Mouse (Mus musculus) hindbrain, embryonic 16.5 days (tissue): ENCODE measurements around the gene Kank3. TPM values are rescaled to one million over a fixed set of nuclear protein-coding genes. Genes with fewer than 3 reads are reported as not detected.
A peak's percentile ranks its signal among the peaks of the same experiment; 100 is the strongest.

Experiments used
- ATAC-seq: fragments of 200-750 bp; cut with Nextera tagmentation; 2 replicates; pipeline ENCODE4 v1.8.0; 2017; ENCODE audit warnings: moderate TSS enrichment, moderate library complexity
- H3K27ac ChIP-seq: fragments of 300-500 bp; sonication (generic); 2 replicates; pipeline ENCODE4 v1.5.1; 2014; ENCODE audit warnings: low read depth, mild to moderate bottlenecking, control low read depth, low read length, moderate library complexity
- H3K27me3 ChIP-seq: fragments of 300-500 bp; sonication (generic); replicated peaks from 2 replicates; pipeline ENCODE4 v1.6.1; 2014; ENCODE audit warnings: low read length; ENCODE audit not compliant: control insufficient read depth, insufficient read depth
- H3K36me3 ChIP-seq: fragments of 300-500 bp; sonication (generic); 2 replicates; pipeline ENCODE4 v1.6.1; 2014; ENCODE audit warnings: mild to moderate bottlenecking, low read length, moderate library complexity, mixed read lengths; ENCODE audit not compliant: control insufficient read depth, insufficient read depth
- H3K4me1 ChIP-seq: fragments of 300-500 bp; sonication (generic); 2 replicates; pipeline ENCODE4 v1.6.1; 2014; ENCODE audit warnings: low read depth, low read length; ENCODE audit not compliant: control insufficient read depth, insufficient read depth
- H3K4me2 ChIP-seq: fragments of 300-500 bp; sonication (generic); 2 replicates; pipeline ENCODE4 v1.6.1; 2014; ENCODE audit warnings: mild to moderate bottlenecking, low read length, control low read depth, moderate library complexity
- H3K4me3 ChIP-seq: fragments of 300-500 bp; sonication (generic); 2 replicates; pipeline ENCODE4 v1.5.1; 2014; ENCODE audit warnings: mild to moderate bottlenecking, low read length, control low read depth, moderate library complexity
- H3K9ac ChIP-seq: fragments of 300-500 bp; sonication (generic); 2 replicates; pipeline ENCODE4 v1.6.1; 2014; ENCODE audit warnings: low read depth, mild to moderate bottlenecking, control low read depth, low read length, moderate library complexity
- H3K9me3 ChIP-seq: fragments of 300-500 bp; sonication (generic); 2 replicates; pipeline ENCODE4 v1.6.1; 2014; ENCODE audit warnings: mild to moderate bottlenecking, low read length, moderate library complexity; ENCODE audit not compliant: control insufficient read depth
- WGBS: fragments of 180-500 bp; shearing (Covaris S2); extraction: QIAGEN DNeasy Blood & Tissue Kit; methylation state at CpG from one replicate; pipeline ENCODE4 v1.1.7; 2014; 5-methylcytosine and 5-hydroxymethylcytosine counted together
- polyA plus RNA-seq: library from polyadenylated mRNA; unstranded; fragments of >200 nt; fragmentation: Nextera tagmentation; extraction: Ambion mirVana; gene quantifications from 2 replicates; pipeline ENCODE4 v1.2.1, GENCODE M21; 2015

The Kank3 gene
- 45.8 and 46.6 TPM in 2 replicates for polyA plus RNA-seq

DNA sequence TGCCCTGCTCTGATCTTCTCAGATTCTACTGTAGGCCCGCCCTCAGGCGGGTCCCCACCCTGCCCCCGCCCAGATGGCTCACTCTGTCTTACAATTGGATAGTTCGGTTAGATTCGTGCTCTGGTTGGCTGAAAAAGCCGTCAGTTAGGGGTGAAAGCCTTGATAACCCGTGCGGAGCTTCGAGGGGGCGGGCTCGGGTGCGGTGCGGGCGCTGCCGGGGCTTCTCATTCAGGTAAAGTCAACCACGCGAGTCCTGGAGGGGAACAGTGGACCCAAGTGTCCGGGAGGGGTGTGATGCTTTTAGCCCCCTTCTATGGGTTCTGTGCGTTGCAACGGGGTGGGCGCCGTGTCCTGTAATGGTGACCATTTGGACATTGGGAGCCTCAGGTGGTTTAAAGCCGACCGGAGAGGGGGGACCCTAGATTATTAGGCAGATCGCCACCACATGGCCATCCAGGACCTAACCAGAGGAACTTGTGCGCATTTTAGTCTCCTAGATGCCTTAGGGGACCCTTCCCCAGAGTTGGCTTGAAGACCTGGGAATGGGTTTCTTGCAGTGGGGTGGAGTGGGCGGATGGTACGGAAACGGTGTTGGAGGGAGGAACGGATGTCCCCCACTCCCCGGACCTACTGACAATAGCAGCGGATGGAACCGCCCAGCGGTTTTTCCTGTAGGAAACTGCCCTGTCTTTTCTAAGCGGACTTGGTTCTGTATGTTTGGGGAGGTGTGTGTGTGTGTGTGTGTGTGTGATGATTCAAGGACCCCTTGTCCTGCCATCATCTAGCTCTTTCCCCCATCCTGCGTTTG, at the start of gene Kank3:
Gene Kank3 (plus strand): TSS at position 186 of the 808 bp plus-strand sequence.
- peak; percentile 99 for ATAC-seq
- peak within 1 kb of the TSS; percentile 52 for H3K4me3 ChIP-seq
- H3K9ac ChIP-seq = peak within 1 kb of the TSS; percentile 68
- 2% methylated on average over 35 of the region's 36 CpGs for WGBS
- H3K27me3 ChIP-seq = no peaks in the 10 kb centered on the region; the same call in 1 of the 2 replicates
- H3K27ac ChIP-seq = no peak within 1 kb of the TSS
- no peaks in the 10 kb centered on the region for H3K36me3 ChIP-seq
- peak within 1 kb of the TSS; percentile 91 for H3K4me2 ChIP-seq
- H3K4me1 ChIP-seq = peaks cover 7% of the 10 kb centered on the region; the same call in 1 of the 2 replicates
- H3K9me3 ChIP-seq = no peaks in the 10 kb centered on the region

DNA sequence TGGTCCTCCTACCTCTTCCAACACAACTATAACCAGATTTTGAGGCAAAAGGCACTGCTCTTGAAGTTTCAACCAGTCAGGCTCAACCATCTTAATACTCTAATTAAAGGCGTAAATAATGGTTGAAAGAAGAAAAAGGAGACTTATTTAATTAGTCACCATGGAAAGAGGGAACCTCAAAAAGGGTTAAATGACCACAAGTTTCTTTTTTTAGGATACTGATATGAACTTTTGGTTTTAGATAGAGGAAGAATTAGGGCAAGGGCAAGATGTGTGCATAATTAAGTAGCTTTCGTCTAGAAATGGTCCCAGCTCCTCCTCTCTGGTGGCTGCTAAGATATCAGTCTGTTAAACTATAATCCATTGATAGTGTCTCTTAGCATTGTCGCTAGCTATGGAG, 43.9 kb upstream of the Kank3 start:
- H3K4me2 ChIP-seq = no peak overlapping the region
- H3K4me3 ChIP-seq = no peak overlapping the region
- ATAC-seq = no peak
- no peak overlapping the region for H3K9ac ChIP-seq
- 83% methylated on average over 3 of the region's 3 CpGs for WGBS
- H3K9me3 ChIP-seq = no peaks in the 10 kb centered on the region
- no peak overlapping the region for H3K27ac ChIP-seq
- no peaks in the 10 kb centered on the region; the same call in 1 of the 2 replicates for H3K27me3 ChIP-seq
- H3K36me3 ChIP-seq = no peaks in the 10 kb centered on the region
- H3K4me1 ChIP-seq = no peaks in the 10 kb centered on the region

DNA sequence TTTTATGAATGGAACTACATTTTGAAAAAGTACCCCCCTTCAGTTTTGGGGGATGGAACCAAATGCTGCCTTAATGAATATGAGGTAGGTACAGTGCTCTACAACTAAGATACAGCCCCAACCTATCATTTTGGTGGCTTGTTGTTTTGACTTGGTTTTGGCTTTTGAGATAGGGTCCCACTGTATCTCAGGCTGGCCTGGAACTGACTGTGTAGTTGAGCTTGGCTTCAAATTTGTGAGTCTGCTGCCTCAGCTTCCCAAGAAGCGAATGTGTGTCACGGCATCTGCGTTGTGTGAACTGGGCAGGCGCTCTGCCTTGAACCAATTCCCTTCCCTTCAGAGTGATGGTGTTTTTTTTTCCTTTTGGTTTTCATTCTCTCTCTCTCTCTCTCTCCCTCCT, 38.7 kb upstream of the Kank3 start:
- no peak overlapping the region for H3K4me3 ChIP-seq
- no peak for ATAC-seq
- H3K4me2 ChIP-seq = no peak overlapping the region
- 91% methylated on average over 4 of the region's 4 CpGs for WGBS
- no peaks in the 10 kb centered on the region for H3K9me3 ChIP-seq
- H3K36me3 ChIP-seq = no peaks in the 10 kb centered on the region
- no peak overlapping the region for H3K9ac ChIP-seq
- no peaks in the 10 kb centered on the region for H3K4me1 ChIP-seq
- H3K27ac ChIP-seq = no peak overlapping the region
- H3K27me3 ChIP-seq = no peaks in the 10 kb centered on the region

DNA sequence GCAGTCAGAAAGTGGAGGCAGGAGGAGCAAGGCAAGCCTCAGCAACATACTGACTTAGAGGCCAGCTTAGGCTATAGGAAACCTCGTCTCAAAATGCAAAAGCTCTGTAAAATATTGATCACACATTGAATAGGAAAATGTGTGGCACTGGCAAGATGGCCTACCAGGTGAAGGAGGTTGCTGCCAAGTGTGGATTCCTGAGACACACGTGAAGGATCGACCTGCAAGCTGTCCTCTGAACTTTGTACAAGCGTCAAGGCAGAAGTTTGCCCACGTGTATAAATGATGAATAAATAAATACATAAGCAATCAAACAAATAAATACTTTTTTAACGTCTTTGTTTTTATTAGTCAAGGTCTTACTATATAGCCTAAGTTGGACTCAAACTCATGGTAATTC, 36.9 kb upstream of the Kank3 start:
- H3K4me1 ChIP-seq = 0 out of 2 replicates have a peak, but pooled peaks cover 2% of the 10 kb centered on the region
- no peak for ATAC-seq
- H3K27me3 ChIP-seq = no peaks in the 10 kb centered on the region
- no peak overlapping the region for H3K27ac ChIP-seq
- H3K4me3 ChIP-seq = no peak overlapping the region
- WGBS = 86% methylated on average over 6 of the region's 6 CpGs
- H3K9ac ChIP-seq = no peak overlapping the region
- no peaks in the 10 kb centered on the region for H3K9me3 ChIP-seq
- no peaks in the 10 kb centered on the region for H3K36me3 ChIP-seq
- no peak overlapping the region for H3K4me2 ChIP-seq

DNA sequence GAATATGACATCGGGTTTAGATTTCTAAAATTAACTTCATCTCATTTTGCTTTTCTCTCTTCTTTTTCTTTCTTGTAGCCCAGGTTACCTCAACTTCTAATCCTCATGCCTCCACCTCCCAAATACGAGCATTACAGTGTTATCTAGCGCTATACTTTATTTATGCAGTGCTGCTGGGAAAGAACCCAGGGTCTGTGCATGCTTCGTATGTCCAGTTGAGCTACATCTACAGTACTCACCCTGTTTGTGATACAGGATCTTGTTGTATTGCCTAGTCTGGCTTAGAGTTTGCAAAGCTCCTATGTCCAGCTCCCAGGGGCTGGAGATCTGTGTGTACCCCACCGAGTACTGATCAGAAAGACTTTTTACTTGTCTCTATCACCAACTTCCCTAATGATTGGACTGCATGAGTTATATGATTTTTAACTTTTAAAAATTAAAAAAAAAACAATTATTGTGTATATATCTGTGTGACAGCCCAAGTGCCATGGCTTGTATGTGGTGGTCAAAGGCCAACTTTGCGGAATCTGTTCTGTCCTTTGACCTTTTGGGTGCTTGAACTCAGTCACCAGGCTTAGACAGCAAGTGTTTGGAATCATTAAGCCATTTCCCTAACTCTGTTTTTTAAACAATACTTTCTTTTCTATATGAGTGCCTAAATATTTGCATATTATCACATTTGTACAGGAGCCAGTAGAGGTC, 36.3 kb upstream of the Kank3 start:
- no peak for ATAC-seq
- H3K9me3 ChIP-seq = no peaks in the 10 kb centered on the region
- 92% methylated on average over 6 of the region's 6 CpGs for WGBS
- no peak overlapping the region for H3K27ac ChIP-seq
- no peak overlapping the region for H3K4me2 ChIP-seq
- no peaks in the 10 kb centered on the region for H3K27me3 ChIP-seq
- H3K9ac ChIP-seq = no peak overlapping the region
- peaks cover 4% of the 10 kb centered on the region; the same call in 1 of the 2 replicates for H3K4me1 ChIP-seq
- no peaks in the 10 kb centered on the region for H3K36me3 ChIP-seq
- H3K4me3 ChIP-seq = no peak overlapping the region

DNA sequence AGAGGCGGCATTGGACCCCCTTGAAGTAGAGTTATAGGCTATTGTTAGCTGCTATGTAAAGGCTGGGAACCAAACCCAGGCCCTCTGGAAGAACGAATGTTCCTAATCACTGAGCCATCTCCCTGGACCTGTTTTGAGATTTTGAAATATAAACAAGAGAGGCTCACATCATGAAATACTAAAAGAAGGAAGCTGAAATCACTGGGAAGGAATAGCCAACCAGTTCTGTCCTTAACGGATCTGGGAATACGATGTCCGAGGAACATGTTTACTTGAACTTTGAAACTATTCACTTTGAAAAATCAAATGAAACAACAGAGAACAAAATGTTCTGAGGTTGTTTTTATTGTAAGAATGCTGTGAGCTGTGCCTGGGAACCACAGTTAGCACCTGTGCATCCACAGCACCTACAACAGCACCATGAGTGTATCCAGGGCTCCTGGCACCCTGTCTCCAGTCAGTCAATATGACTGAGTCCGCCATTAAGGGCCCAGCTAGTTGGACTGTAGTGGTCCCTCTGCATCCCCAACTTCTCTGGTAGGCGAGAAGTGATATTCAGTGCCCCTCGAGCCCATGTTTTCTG, 35.7 kb upstream of the Kank3 start:
- WGBS = 93% methylated on average over 8 of the region's 8 CpGs
- Histone ChIP-seq H3K27me3 (no peaks in the 10 kb centered on the region), H3K4me2 (no peak overlapping the region), H3K4me1 (peaks cover 7% of the 10 kb centered on the region; the same call in 1 of the 2 replicates), H3K36me3 (no peaks in the 10 kb centered on the region), H3K27ac (no peak overlapping the region), H3K4me3 (no peak overlapping the region), H3K9ac (no peak overlapping the region), H3K9me3 (no peaks in the 10 kb centered on the region)
- ATAC-seq = no peak

DNA sequence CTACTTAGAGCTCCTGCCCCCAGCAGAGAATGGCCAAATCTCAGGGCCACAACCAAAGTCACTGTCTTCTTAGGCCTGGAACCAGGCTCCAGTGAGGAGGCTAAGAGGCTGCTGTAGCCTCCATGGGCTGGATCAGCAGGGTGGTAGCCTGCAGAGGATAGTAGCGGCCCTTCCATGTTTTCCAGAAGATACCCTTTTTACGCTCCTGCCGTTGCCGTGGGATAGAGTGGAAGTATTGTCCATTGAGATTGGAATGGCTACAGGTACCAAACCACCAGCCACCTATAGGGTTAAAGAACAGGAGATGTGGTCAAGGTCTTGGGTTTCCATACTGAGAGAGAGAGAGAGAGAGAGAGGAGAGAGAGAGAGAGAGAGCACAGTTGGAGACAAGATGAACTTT, 35.0 kb upstream of the Kank3 start:
- no peak overlapping the region for H3K9ac ChIP-seq
- no peak overlapping the region for H3K4me2 ChIP-seq
- H3K9me3 ChIP-seq = no peaks in the 10 kb centered on the region
- no peaks in the 10 kb centered on the region for H3K27me3 ChIP-seq
- WGBS = 97% methylated on average over 4 of the region's 4 CpGs
- no peak for ATAC-seq
- no peaks in the 10 kb centered on the region for H3K36me3 ChIP-seq
- peaks cover 7% of the 10 kb centered on the region; the same call in 1 of the 2 replicates for H3K4me1 ChIP-seq
- no peak overlapping the region for H3K27ac ChIP-seq
- H3K4me3 ChIP-seq = no peak overlapping the region

DNA sequence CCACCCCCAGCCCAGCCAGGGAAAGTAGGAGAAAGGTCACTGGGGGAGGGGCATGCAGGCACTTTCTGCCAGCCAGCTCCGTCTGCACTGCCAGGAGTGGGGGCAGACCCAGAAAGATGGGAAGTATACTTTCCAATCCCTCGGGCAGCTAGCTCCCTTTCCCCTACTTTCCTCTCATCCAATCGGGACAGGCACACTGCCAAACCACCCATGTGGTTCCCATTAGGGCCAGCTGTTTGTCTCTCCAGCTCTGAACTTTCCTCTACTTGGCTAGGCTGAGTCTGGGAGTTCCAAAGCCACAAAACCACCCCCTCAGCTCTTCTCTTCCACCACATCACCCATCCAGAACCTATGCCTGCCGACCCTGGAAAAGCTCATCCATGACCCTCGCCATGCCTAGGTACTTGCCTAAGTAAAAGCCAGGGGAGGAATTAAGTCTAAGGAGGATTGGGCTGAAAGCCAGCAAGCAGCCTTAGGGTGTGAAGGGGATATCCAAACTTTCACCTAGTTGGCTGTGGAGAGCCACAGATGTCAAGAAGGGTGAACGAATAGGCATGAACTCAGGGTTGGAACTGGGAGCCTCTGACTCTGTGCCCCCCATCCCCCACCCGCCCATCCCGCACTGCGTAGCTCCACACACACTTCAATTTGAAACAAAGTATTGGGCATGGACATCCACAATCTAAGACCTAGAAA, 30.9 kb upstream of the Kank3 start:
- Histone ChIP-seq H3K4me1 (peaks cover 16% of the 10 kb centered on the region), H3K36me3 (no peaks in the 10 kb centered on the region), H3K4me2 (peak overlapping the region; percentile 41), H3K4me3 (peak overlapping the region; percentile 18; the same call in 1 of the 2 replicates), H3K27ac (peak overlapping the region; percentile 78), H3K9ac (no peak overlapping the region), H3K27me3 (no peaks in the 10 kb centered on the region), H3K9me3 (no peaks in the 10 kb centered on the region)
- ATAC-seq = peak; percentile 93
- 46% methylated on average over 9 of the region's 9 CpGs for WGBS
